Mouse (Mus musculus) midbrain, embryonic 13.5 days (tissue): Measurements from ENCODE around the gene Zbtb11. TPM values are rescaled to one million over a fixed set of nuclear protein-coding genes. Genes with fewer than 3 reads are reported as not detected.

ENCODE experiments used
- ATAC-seq: fragments of 200-750 bp; cut with Nextera tagmentation; 2 replicates; pipeline ENCODE4 v1.8.0; 2017; ENCODE audit warnings: mild to moderate bottlenecking, moderate TSS enrichment, moderate library complexity
- H3K27ac ChIP-seq: fragments of 300-500 bp; sonication (generic); 2 replicates; pipeline ENCODE4 v1.5.1; 2015; ENCODE audit warnings: inconsistent platforms, mild to moderate bottlenecking, moderate library complexity
- H3K27me3 ChIP-seq: fragments of 300-500 bp; sonication (generic); 2 replicates; pipeline ENCODE4 v1.6.1; 2015; ENCODE audit warnings: mild to moderate bottlenecking, inconsistent platforms
- H3K36me3 ChIP-seq: fragments of 300-500 bp; sonication (generic); 2 replicates; pipeline ENCODE4 v1.6.1; 2015; ENCODE audit warnings: mild to moderate bottlenecking, inconsistent platforms
- H3K4me1 ChIP-seq: fragments of 300-500 bp; sonication (generic); replicated peaks from 2 replicates; pipeline ENCODE4 v1.6.1; 2015; ENCODE audit warnings: inconsistent platforms
- H3K4me2 ChIP-seq: fragments of 300-500 bp; sonication (generic); replicated peaks from 2 replicates; pipeline ENCODE4 v1.6.1; 2015; ENCODE audit warnings: moderate library complexity, mild to moderate bottlenecking, inconsistent platforms
- H3K4me3 ChIP-seq: fragments of 300-500 bp; sonication (generic); replicated peaks from 2 replicates; pipeline ENCODE4 v1.5.1; 2015; ENCODE audit warnings: mild to moderate bottlenecking, inconsistent platforms
- H3K9ac ChIP-seq: fragments of 300-500 bp; sonication (generic); replicated peaks from 2 replicates; pipeline ENCODE4 v1.6.1; 2015; ENCODE audit warnings: mild to moderate bottlenecking, inconsistent platforms
- H3K9me3 ChIP-seq: fragments of 300-500 bp; sonication (generic); 2 replicates; pipeline ENCODE4 v1.6.1; 2016; ENCODE audit warnings: mild to moderate bottlenecking, inconsistent platforms
- WGBS: fragments of 180-500 bp; shearing (Covaris S2); methylation state at CpG from one replicate; pipeline ENCODE4 v1.1.7; 2015; 5-methylcytosine and 5-hydroxymethylcytosine counted together
- polyA plus RNA-seq: library from polyadenylated mRNA; unstranded; fragments of >200 nt; fragmentation: Nextera tagmentation; extraction: Ambion mirVana; gene quantifications from 2 replicates; pipeline ENCODE4 v1.2.1, GENCODE M21; 2015

Zbtb11 gene
- polyA plus RNA-seq, 1 experiment from 2014 or later, result 21.4 TPM

DNA sequence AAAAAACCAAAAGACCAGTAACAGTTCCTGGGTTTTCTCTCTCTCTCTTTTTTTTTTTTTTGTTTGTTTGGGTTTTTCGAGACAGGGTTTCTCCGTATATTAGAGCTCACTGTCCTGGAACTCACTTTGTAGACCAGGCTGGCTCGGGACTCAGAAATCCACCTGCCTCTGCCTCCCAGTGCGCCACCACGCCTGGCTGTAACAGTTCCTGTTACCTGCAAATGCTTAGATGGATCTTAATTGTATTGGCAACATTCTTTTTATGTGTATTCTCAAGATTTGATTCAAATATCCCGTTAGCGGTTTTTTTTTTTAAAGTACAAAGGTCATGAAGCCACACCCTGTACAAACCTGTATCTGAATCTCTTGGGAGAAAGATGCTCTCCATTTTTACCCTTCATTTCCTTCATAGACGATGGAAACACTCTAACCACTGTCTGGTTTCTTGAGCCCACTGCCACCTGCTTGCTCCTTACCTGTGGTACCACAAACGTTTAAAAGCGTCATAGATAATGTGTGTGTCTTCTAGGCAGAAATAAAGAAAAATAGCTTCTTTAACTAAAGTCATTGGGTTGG, 969 bp upstream of the Zbtb11 start:
- Histone ChIP-seq H3K4me2 (peak overlapping the region; percentile 80), H3K9ac (peak overlapping the region; percentile 42; the same call in 1 of the 2 replicates), H3K27ac (peak overlapping the region; percentile 63), H3K4me3 (peak overlapping the region; percentile 100), H3K36me3 (peaks cover 39% of the 10 kb centered on the region), H3K4me1 (peaks cover 42% of the 10 kb centered on the region), H3K27me3 (no peaks in the 10 kb centered on the region), H3K9me3 (no peaks in the 10 kb centered on the region)
- 56% methylated on average over 10 of the region's 10 CpGs for WGBS
- ATAC-seq, result no peak

GRCm38 (mm10) chr16:55974256-55974902, 696 bp downstream of the Zbtb11 start:
- H3K9ac ChIP-seq, result peak overlapping the region; percentile 94
- WGBS, result under 1% methylated on average over 53 of the region's 55 CpGs
- peak; percentile 78 for ATAC-seq

DNA sequence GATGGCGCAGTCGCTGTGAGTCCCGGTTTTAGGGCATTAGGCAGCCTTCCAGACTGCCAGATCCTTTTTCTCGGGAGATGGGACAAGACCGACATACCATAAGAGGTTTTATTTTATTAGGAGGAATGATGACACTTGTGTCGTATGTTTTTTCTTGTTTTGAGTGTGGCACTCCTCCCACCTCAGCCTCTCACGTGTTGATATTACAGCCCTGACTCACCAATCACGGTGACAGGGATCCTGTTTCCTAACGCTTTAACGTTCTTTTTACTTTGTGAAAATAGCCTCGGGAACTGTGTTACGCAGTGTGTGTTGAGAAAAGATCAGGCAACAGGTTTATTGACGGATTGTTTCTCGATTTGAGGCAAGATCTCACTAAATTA, 1.2 kb downstream of the Zbtb11 start:
- no peak for ATAC-seq
- WGBS, result 15% methylated on average over 14 of the region's 14 CpGs
- H3K9ac ChIP-seq, result peak overlapping the region; percentile 94
- peak overlapping the region; percentile 80 for H3K4me2 ChIP-seq
- H3K4me1 ChIP-seq, result peaks cover 30% of the 10 kb centered on the region
- peak overlapping the region; percentile 100 for H3K4me3 ChIP-seq
- peak overlapping the region; percentile 90 for H3K27ac ChIP-seq
- H3K27me3 ChIP-seq, result no peaks in the 10 kb centered on the region
- H3K9me3 ChIP-seq, result no peaks in the 10 kb centered on the region
- peaks cover 29% of the 10 kb centered on the region for H3K36me3 ChIP-seq

More at GRCm38 (mm10) chr16:55974256-55974902, 696 bp downstream of the Zbtb11 start:
- H3K36me3 ChIP-seq, result peaks cover 34% of the 10 kb centered on the region
- no peaks in the 10 kb centered on the region for H3K9me3 ChIP-seq
- no peaks in the 10 kb centered on the region for H3K27me3 ChIP-seq
- peak overlapping the region; percentile 100 for H3K4me3 ChIP-seq
- H3K27ac ChIP-seq, result peak overlapping the region; percentile 90
- peak overlapping the region; percentile 80 for H3K4me2 ChIP-seq
- peaks cover 30% of the 10 kb centered on the region for H3K4me1 ChIP-seq

DNA sequence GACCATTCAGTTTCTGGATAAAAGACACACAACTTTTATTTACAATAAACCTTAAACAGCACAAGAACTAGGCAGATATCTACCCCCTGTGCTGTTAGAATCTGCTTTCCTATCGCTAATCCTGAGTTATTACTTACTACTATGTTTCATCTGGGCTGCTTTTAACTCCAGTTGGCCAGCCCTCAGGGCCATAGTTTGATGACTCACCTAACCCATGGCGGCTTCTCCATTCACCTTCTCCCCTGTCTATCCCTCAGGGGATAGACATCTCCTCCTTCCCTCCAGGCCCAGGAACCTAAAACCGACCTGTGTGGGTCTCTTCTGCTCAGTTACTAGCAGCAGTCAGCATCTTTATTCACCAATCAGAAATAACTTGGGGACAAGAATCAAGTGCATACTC, 12.3 kb downstream of the Zbtb11 start:
- Histone ChIP-seq H3K4me3 (no peak overlapping the region), H3K4me2 (no peak overlapping the region), H3K4me1 (no peaks in the 10 kb centered on the region), H3K9ac (no peak overlapping the region), H3K36me3 (peaks cover 45% of the 10 kb centered on the region), H3K27me3 (no peaks in the 10 kb centered on the region), H3K9me3 (no peaks in the 10 kb centered on the region), H3K27ac (no peak overlapping the region)
- WGBS, result 97% methylated on average over 3 of the region's 3 CpGs
- ATAC-seq, result no peak

DNA sequence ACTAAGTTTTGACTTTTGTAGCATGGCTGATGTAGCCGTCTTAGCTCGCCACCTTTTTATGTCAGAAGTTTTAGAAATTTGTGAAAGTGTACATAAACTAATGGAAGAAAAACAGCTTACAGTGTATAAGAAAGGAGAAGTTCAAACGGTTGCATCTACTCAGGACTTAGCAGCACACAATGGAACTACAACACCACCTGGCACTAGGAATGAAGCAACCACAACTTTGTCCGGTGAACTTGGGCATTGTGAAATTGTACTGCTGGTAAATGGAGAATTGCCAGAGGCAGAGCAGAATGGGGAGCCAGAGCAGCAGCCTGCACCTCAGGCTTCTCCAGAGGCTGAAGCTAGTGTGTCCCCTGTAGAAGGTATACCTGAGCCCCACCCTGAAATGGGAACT, 16.6 kb downstream of the Zbtb11 start:
- no peak overlapping the region for H3K4me2 ChIP-seq
- peaks cover 45% of the 10 kb centered on the region for H3K36me3 ChIP-seq
- ATAC-seq, result no peak
- H3K4me3 ChIP-seq, result no peak overlapping the region
- H3K9me3 ChIP-seq, result no peaks in the 10 kb centered on the region
- no peak overlapping the region for H3K27ac ChIP-seq
- no peaks in the 10 kb centered on the region for H3K4me1 ChIP-seq
- WGBS, result 93% methylated on average over 4 of the region's 4 CpGs
- no peaks in the 10 kb centered on the region for H3K27me3 ChIP-seq
- no peak overlapping the region for H3K9ac ChIP-seq

GRCm38 (mm10) chr16:55994235-55994634, 20.6 kb downstream of the Zbtb11 start:
- no peak overlapping the region for H3K4me2 ChIP-seq
- H3K9me3 ChIP-seq, result no peaks in the 10 kb centered on the region
- no peaks in the 10 kb centered on the region for H3K27me3 ChIP-seq
- no peak for ATAC-seq
- WGBS, result 96% methylated on average over 2 of the region's 2 CpGs
- no peaks in the 10 kb centered on the region for H3K4me1 ChIP-seq
- no peak overlapping the region for H3K4me3 ChIP-seq
- H3K36me3 ChIP-seq, result peaks cover 43% of the 10 kb centered on the region
- no peak overlapping the region for H3K9ac ChIP-seq
- H3K27ac ChIP-seq, result no peak overlapping the region

- no peak overlapping the region for H3K4me2 ChIP-seq
- H3K4me3 ChIP-seq, result no peak overlapping the region
- peaks cover 57% of the 10 kb centered on the region for H3K36me3 ChIP-seq
- no peak overlapping the region for H3K9ac ChIP-seq
- H3K27me3 ChIP-seq, result no peaks in the 10 kb centered on the region
- no peak overlapping the region for H3K27ac ChIP-seq
- H3K9me3 ChIP-seq, result no peaks in the 10 kb centered on the region
- no peaks in the 10 kb centered on the region for H3K4me1 ChIP-seq
- no peak for ATAC-seq
- 97% methylated on average over 11 of the region's 11 CpGs for WGBS
These were observed 33.1 kb downstream of the Zbtb11 start for GRCm38 (mm10) chr16:56006798-56007197.

DNA sequence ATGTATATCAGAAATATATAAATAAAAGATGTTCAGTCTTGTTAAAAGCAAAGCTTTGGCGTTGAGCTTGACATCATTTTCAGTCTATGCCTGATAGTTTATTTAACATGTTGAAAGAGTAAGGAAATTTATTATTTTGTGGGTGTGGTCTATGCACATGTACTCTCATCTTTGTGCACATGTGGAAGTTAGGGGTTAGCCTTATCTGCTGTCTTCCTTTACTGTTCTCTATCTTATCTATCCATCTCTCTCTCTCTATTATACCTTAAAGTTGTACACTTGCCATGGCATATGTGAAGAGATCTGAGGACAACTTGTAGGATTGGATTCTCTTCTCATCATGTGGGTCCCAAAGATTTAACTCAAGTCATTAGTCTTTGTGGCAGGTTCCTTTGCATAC, 35.2 kb downstream of the Zbtb11 start:
- Histone ChIP-seq H3K4me2 (no peak overlapping the region), H3K27ac (no peak overlapping the region), H3K36me3 (peaks cover 59% of the 10 kb centered on the region), H3K4me1 (no peaks in the 10 kb centered on the region), H3K9me3 (no peaks in the 10 kb centered on the region), H3K4me3 (no peak overlapping the region), H3K27me3 (no peaks in the 10 kb centered on the region), H3K9ac (no peak overlapping the region)
- WGBS, result 95% methylated on average over 1 of the region's 1 CpGs
- ATAC-seq, result no peak

- Histone ChIP-seq H3K4me3 (no peak overlapping the region), H3K4me1 (no peaks in the 10 kb centered on the region), H3K4me2 (no peak overlapping the region), H3K9me3 (no peaks in the 10 kb centered on the region), H3K36me3 (peaks cover 51% of the 10 kb centered on the region), H3K9ac (no peak overlapping the region), H3K27ac (no peak overlapping the region), H3K27me3 (no peaks in the 10 kb centered on the region)
- WGBS, result 88% methylated on average over 10 of the region's 10 CpGs
- ATAC-seq, result no peak
These were observed 39.4 kb downstream of the Zbtb11 start for GRCm38 (mm10) chr16:56012789-56013743.

DNA sequence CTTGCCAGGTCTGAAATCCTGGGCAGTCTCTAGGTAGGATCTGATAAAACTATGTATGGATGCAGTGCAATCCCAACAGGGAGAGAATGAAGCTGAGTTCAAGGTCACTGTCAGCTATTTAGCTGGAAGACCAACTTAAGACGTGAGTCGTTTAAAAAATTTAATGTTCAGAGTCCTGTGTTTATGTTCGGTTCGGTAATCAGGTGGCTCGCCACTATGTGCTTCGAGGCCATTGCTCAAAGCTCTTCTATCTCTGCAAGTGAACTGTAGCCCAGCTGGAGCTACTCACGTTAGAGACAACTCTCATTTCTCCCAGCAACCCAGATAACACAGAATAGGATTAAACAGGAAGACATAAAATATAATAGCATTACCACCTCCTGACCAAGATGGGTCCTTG, 40.4 kb downstream of the Zbtb11 start:
- no peaks in the 10 kb centered on the region for H3K9me3 ChIP-seq
- no peaks in the 10 kb centered on the region for H3K4me1 ChIP-seq
- no peak for ATAC-seq
- peaks cover 59% of the 10 kb centered on the region for H3K36me3 ChIP-seq
- H3K27me3 ChIP-seq, result no peaks in the 10 kb centered on the region
- H3K4me2 ChIP-seq, result no peak overlapping the region
- H3K9ac ChIP-seq, result no peak overlapping the region
- H3K4me3 ChIP-seq, result no peak overlapping the region
- 91% methylated on average over 7 of the region's 7 CpGs for WGBS
- H3K27ac ChIP-seq, result no peak overlapping the region

GRCm38 (mm10) chr16:56019660-56020059, 46.0 kb downstream of the Zbtb11 start:
- Histone ChIP-seq H3K4me2 (no peak overlapping the region), H3K27me3 (no peaks in the 10 kb centered on the region), H3K27ac (no peak overlapping the region), H3K9ac (no peak overlapping the region), H3K36me3 (peaks cover 53% of the 10 kb centered on the region), H3K9me3 (no peaks in the 10 kb centered on the region), H3K4me3 (no peak overlapping the region), H3K4me1 (peaks cover 2% of the 10 kb centered on the region; the same call in 1 of the 2 replicates)
- ATAC-seq, result no peak
- 96% methylated on average over 7 of the region's 7 CpGs for WGBS
